Mouse (Mus musculus) NIH3T3 (cell line): Measurements from ENCODE around the gene Wrb.
"Not testable (repeated sequence)": the region's sequence is repeated elsewhere in the genome, so short reads cannot be mapped to it uniquely, and the experiment has no call there.

Experiments
- DNase-seq: peaks from one replicate; pipeline ENCODE4 v3.0.0-alpha.2; 2012; ENCODE audit warnings: low read depth

Gene Wrb

DNA sequence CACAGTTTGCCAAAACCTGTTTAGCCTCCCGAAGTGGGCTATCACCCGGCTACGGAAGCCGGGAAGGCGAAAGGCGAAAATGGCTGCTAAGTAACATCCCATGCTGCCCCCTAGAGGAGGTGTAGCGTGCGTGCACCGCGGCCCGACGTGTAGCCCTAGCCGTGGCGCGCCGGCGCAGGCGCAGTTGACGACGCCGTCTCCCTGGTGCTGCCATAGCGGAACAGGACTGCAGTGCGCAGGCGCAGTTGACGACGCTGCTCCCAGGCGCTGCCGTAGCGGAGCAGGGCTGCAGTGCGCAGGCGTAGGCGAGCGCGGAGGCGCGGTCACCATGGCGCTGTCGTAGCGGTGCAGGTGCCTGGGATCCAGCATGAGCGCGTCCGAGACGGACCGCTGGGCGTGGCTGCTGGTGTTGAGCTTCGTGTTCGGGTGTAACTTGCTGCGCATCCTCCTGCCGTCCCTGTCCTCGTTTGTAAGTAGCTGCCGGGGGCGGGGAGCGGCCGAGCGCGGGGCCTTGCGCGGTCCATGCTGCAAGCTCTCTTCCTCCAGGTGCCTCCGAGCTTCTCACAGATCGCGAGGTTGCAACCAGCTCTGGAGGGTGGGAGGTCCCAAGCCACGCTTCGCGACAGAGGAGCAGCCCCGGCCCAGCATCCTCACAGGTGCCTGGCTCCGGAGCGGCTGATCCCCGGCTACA is at the start of gene Wrb:
TSS of gene Wrb (plus strand) at position 298 of the 691 bp plus-strand sequence.
- DNase-seq = peak; percentile 100

DNA sequence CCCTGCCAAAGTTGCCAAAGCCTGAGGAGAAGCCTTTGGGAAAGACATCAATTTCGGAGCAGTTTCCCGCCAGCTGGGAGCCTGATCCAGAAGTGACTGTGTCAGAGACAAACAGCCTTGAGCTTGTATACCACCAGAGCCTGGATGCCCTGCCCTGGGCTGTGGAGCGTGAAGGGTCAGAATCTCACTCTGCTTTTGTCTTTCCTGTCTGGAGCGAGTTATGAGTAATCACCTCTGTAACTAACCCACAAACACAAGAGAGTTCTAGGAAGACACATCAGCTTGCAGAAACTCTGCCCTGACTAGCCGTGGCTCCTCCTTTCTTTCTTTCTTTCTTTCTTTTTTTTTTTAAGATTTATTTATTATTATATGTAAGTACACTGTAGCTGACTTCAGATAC is 49.2 kb upstream of the Wrb start:
- DNase-seq = no peak

- not testable (repeated sequence) for DNase-seq
Measured at GRCm38 (mm10) chr16:96097811-96098210, 47.4 kb upstream of the Wrb start.

DNA sequence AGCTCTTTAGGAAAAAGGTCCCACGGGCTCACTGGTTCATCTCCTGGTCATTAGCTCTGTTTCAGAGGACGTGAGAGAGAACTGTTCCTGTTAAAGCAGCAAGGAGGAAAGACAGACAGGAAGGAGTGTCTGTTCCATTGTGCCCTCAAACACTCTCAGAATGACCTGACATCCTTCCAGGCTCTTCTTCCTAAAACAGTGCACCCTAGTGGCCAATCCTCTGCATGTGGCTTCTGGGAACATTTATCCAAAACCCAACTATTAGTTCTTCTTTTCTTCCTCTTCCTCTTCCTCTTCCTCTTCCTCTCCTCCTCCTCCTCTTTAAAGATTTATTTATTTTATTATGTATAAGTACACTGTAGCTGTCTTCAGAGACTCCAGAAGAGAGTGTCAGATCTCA is 42.2 kb upstream of the Wrb start:
- DNase-seq = peak; percentile 52

DNA sequence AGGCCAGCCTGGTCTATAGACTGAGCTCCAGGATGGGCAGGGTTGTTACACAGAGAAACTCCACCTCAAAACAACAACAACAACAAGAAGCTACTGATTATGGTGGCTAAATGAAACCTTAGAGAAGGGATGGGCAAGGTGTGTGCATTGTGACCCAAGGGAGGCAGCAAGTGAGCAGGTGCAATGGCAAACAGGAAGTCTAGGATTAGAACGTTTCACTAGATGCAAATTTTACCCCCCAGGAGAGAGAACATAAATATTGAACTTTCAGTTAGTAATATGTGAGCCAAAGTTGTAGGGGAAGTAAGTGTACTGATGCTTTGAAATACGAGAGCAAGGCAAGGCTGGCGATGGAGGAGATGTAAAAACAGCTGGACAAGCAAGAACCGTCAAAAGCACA is 35.5 kb upstream of the Wrb start:
- no peak for DNase-seq

DNA sequence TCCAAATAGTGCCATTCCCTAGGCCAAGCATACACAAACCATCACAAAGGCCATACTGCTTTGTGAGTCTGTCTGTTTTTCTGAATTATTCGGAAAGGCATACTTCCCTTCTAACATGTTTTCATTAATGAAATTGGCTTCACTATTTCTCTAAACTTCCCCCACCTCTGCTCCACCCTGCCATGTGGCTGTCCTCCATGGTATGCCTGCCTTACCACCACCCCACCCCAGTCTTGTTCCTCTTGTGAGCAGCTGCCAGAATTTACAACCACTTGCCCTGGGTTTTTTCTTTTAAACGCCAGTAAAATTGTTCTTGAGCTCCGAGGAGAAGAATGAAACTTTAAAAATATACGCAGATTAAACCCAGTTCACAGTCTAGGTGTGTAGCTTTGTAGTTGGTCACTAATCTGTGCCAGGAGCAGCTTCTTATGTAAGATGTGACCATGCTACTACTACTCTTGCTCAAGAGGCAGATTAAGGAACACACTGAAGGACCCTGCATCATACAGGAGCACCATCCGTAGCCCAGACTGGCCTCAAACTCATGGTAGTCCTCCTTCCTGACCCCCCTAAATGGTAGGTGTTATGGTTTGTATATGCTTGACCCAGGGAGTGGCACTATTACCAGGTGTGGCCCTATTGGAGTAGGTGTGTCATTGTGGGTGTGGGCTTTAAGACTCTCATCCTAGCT is 34.4 kb upstream of the Wrb start:
- DNase-seq = no peak

DNA sequence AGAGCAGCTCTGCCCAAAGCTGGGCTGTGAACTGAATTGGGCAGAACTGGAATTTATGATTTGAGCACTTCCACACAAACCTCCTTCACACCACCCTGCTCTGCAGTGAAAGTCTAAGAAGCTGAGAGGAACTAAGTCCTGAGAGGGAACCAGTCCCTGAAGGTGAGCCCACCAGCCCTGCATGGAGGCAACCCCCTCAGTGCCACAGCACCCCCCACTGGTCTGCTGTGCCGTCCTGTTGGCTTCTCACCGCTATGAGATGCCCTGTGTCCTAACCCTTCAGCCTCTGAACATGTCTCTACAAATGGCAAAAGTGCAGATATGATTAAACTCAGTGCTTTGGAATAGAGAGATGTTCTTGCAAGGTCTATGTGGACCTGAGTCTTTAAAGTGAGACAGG is 32.4 kb upstream of the Wrb start:
- DNase-seq = no peak

- DNase-seq = peak; percentile 29
Measured at GRCm38 (mm10) chr16:96114729-96115128, 30.5 kb upstream of the Wrb start.

DNA sequence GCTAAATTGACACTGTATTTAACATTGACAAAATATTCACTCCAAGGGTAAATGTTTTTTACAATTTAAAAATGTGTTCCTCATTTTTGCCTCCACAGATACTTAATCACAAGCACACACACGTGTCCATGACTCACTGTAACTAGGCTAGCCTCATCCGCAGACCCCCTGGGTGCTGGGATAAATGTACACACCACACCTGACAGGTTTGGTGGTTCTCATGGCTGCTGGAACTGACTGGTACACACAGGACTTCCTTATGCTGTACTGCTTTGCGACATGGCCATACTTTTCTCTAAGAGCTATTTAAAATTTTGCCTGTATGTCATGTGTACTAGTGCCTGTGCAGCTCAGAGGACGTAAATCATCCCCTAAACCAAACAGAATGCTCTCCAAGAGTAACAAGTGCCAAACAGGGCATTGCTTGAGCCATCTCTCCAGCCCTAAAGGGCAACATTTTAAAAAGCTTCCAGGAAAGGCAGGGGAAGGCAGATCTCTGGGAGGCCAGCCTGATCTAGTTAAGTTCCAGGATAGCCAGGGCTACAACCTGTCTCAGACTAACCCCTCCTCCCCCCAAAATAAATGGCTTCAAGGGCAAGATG is 25.1 kb upstream of the Wrb start:
- DNase-seq = peak; percentile 44

GRCm38 (mm10) chr16:96126684-96127171 is 18.5 kb upstream of the Wrb start:
- peak; percentile 77 for DNase-seq

DNA sequence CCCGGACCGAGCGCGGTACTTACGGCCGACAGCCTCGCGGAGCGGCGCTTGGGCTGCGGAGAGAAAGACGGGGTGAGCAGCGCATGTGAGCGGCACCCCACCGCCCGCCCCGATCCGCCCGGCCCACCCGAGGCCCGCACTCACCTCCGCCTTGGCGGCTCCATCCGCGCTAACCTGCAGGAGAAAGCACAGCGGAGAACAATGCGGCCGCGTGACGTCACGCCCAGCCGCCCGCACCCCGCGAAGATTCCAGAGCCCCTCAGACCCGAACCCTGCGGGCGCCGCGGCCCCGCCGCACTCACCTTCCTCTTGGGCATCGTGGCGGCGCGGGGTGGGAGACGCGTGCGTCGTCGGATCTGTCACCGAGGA is 17.9 kb upstream of the Wrb start:
- DNase-seq = no peak

- DNase-seq = peak; percentile 95
Measured at GRCm38 (mm10) chr16:96127657-96128344, 17.4 kb upstream of the Wrb start, which contains the start of gene Hmgn1. Gene Hmgn1 (minus strand): TSS chr16:96127729.

DNA sequence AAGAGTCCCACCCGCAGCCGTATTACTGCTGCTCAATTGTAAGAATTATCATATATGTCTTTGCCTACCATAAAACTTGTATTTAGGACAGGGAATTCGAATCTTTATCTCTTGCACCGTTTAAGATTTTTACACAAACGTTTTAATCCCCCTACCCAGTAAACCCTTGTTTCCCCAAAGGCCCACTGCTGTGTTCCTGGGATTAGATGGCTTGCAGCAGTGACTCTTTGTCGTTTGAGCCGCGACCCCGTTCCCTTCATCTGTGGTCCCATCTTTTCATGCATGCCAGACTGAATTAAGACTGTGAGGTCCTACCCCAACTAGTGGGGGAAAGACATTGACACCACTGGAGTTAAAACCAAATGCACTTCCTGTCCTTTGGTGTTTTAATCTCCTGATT is 16.7 kb upstream of the Wrb start:
- no peak for DNase-seq

GRCm38 (mm10) chr16:96144748-96145109 is 478 bp upstream of the Wrb start:
- not testable (repeated sequence) for DNase-seq

GRCm38 (mm10) chr16:96145814-96146213 is 607 bp downstream of the Wrb start:
- DNase-seq = peak; percentile 11

- DNase-seq = peak; percentile 59
Measured at GRCm38 (mm10) chr16:96148834-96149233, 3.6 kb downstream of the Wrb start.

DNA sequence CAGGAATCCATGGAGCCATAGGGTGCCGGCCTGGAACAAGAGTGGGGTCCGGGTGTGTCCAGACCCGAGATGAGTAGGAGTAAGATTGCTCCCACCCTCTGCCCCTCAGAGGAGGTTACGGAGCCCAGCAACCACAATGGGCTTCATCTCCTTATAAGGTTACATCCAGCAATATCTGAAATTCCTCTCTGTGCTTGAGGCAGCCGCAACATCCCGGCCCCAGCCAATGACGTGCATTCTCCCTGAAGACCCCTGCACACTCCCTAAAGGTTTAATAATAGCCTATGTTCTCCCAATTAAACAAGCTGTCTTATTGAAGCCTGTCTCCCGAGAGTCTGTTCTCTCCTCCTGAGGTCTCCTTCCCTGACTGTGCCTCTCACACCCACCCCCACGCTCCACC is 4.1 kb downstream of the Wrb start:
- DNase-seq = no peak

DNA sequence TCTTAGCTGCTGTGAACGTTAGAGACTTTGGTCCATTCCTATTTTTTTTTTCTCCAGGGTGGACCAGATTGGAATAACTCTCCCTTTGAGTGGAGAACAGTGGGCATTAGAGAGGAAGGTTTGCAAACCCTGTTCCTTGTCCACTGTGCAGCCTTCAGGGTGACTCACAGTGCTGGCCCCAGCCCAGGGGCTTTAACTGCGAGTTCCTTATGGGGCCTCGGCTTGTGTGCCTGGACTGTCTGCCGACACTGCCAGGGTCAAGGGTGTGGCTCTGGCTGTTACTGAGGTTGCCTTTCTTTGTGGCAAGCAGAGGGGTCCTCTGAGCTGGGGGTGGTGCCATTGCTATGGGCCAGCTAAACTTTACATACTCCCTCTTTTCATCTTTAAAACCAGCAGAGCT is 5.8 kb downstream of the Wrb start:
- peak; percentile 87 for DNase-seq

GRCm38 (mm10) chr16:96151551-96151950 is 6.3 kb downstream of the Wrb start:
- DNase-seq = peak; percentile 87

GRCm38 (mm10) chr16:96154476-96154875 is 9.3 kb downstream of the Wrb start:
- DNase-seq = no peak

DNA sequence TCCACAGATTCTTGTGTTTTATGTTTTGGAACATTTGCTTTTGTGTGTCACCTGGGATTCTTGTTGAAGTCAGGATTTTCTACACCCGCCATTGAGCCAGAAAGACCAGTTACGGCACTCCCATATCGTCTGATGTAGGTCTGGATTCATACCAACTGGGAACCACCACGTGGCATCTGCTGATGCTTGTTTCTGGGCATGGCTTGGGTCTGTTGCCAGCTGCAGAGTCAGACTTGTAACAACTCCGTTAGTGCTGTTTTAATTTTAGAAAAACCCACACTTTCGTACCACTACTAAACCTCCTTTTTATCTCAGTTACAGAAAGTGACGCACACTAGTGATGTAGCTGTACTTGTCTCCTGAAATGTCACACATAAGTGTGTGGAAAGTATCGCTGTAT is 10.8 kb downstream of the Wrb start:
- DNase-seq = no peak

- DNase-seq = no peak
Measured at GRCm38 (mm10) chr16:96157171-96157570, 12.0 kb downstream of the Wrb start.
